Mouse (Mus musculus) kidney, postnatal 25 days (tissue): ENCODE measurements around the gene Cops3.
"Not testable (repeated sequence)": the region's sequence is repeated elsewhere in the genome, so short reads cannot be mapped to it uniquely, and the experiment has no call there.

Source experiments
- DNase-seq, 2 experiments: peaks; one replicate each; pipeline ENCODE4 v3.0.0; 2021; ENCODE audit warnings: mixed read lengths in 2 of 2

The Cops3 gene

GRCm38 (mm10) chr11:59839459-59840126, at the start of gene Cops3:
TSS of gene Cops3 (minus strand) at chr11:59839838.
- peak; percentile 98 to 99 for DNase-seq

- peak in 1 of 2 experiments; percentile 39 for DNase-seq
Observed at GRCm38 (mm10) chr11:59888151-59888550, 48.5 kb upstream of the Cops3 start.

- no peak for DNase-seq
Observed at GRCm38 (mm10) chr11:59886952-59887351, 47.3 kb upstream of the Cops3 start.

GRCm38 (mm10) chr11:59885217-59885986, 45.8 kb upstream of the Cops3 start:
- DNase-seq: peak; percentile 48 to 64

GRCm38 (mm10) chr11:59880031-59880430, 40.4 kb upstream of the Cops3 start:
- peak; percentile 79 to 82 for DNase-seq

- no peak for DNase-seq
Observed at GRCm38 (mm10) chr11:59872124-59872523, 32.5 kb upstream of the Cops3 start.

- no peak for DNase-seq
Observed at GRCm38 (mm10) chr11:59864316-59864715, 24.7 kb upstream of the Cops3 start.

GRCm38 (mm10) chr11:59860467-59860866, 20.8 kb upstream of the Cops3 start:
- DNase-seq: no peak

- DNase-seq: no peak
Observed at GRCm38 (mm10) chr11:59852865-59853264, 13.2 kb upstream of the Cops3 start.

- peak; percentile 80 to 89 for DNase-seq
Observed at GRCm38 (mm10) chr11:59847891-59848884, 8.6 kb upstream of the Cops3 start.

- DNase-seq: peak; percentile 55 to 61
Observed at GRCm38 (mm10) chr11:59847131-59847530, 7.5 kb upstream of the Cops3 start.

- no peak for DNase-seq
Observed at GRCm38 (mm10) chr11:59846311-59846710, 6.7 kb upstream of the Cops3 start.

GRCm38 (mm10) chr11:59839008-59839458, 605 bp downstream of the Cops3 start, which contains the start of gene Nt5m:
TSS of gene Nt5m (plus strand) at chr11:59839447.
- peak; percentile 96 to 98 for DNase-seq

GRCm38 (mm10) chr11:59838426-59838825, 1.2 kb downstream of the Cops3 start:
- no peak for DNase-seq

GRCm38 (mm10) chr11:59837789-59838188, 1.8 kb downstream of the Cops3 start:
- DNase-seq: not testable (repeated sequence)

GRCm38 (mm10) chr11:59821625-59822024, 18.0 kb downstream of the Cops3 start:
- no peak for DNase-seq

- DNase-seq: no peak
Observed at GRCm38 (mm10) chr11:59817916-59818315, 21.7 kb downstream of the Cops3 start.

- no peak for DNase-seq
Observed at GRCm38 (mm10) chr11:59815482-59816065, 24.1 kb downstream of the Cops3 start.

- DNase-seq: no peak
Observed at GRCm38 (mm10) chr11:59814936-59815335, 24.7 kb downstream of the Cops3 start.

- no peak for DNase-seq
Observed at GRCm38 (mm10) chr11:59814311-59814710, 25.3 kb downstream of the Cops3 start.

GRCm38 (mm10) chr11:59813276-59813675, 26.4 kb downstream of the Cops3 start:
- DNase-seq: no peak

GRCm38 (mm10) chr11:59811211-59811610, 28.4 kb downstream of the Cops3 start:
- DNase-seq: no peak
